Mouse (Mus musculus) gastrocnemius, adult 18-20 months (tissue): ENCODE measurements around the gene Clic1. TPM values are rescaled to one million over a fixed set of nuclear protein-coding genes. Genes with fewer than 3 reads are reported as not detected.

Experiments used
- DNase-seq: peaks from one replicate; pipeline ENCODE4 v3.0.0; 2021; ENCODE audit warnings: low spot score
- total RNA-seq, 2 experiments: library from RNA; stranded (reverse); gene quantifications; 2 replicates each; pipeline ENCODE4 v1.2.3; 2021

Gene Clic1
- total RNA-seq, 2 experiments from 2014 or later, result 7.5 to 11.6 TPM

GRCm38 (mm10) chr17:35063466-35063865, 13.7 kb downstream of the Clic1 start:
- DNase-seq, result no peak

- no peak for DNase-seq
These were observed 14.7 kb downstream of the Clic1 start for GRCm38 (mm10) chr17:35064378-35064877.

GRCm38 (mm10) chr17:35064951-35065947, 15.5 kb downstream of the Clic1 start, which contains the start of gene Ly6g6c:
Gene Ly6g6c, plus strand, starts transcription at chr17:35065388.
- DNase-seq, result no peak

- DNase-seq, result no peak
These were observed 16.3 kb downstream of the Clic1 start, which contains the start of gene Mpig6b for GRCm38 (mm10) chr17:35066084-35066483. Gene Mpig6b, minus strand, starts transcription at chr17:35066184.

GRCm38 (mm10) chr17:35068213-35068914, 18.6 kb downstream of the Clic1 start:
- DNase-seq, result no peak

GRCm38 (mm10) chr17:35070556-35071229, 20.9 kb downstream of the Clic1 start:
- peak; percentile 54 for DNase-seq

GRCm38 (mm10) chr17:35071454-35071853, 21.7 kb downstream of the Clic1 start:
- DNase-seq, result no peak

- no peak for DNase-seq
These were observed 24.3 kb downstream of the Clic1 start for GRCm38 (mm10) chr17:35074097-35074496.

- DNase-seq, result no peak
These were observed 26.9 kb downstream of the Clic1 start, which contains the start of gene Ly6g6e for GRCm38 (mm10) chr17:35076507-35077176. Gene Ly6g6e, plus strand, starts transcription at chr17:35076902.

GRCm38 (mm10) chr17:35077285-35077684, 27.5 kb downstream of the Clic1 start:
- no peak for DNase-seq

GRCm38 (mm10) chr17:35077786-35078233, 28.0 kb downstream of the Clic1 start, which contains the start of gene Ly6g6d:
Gene Ly6g6d, minus strand, starts transcription at chr17:35078065.
- DNase-seq, result peak; percentile 46

- no peak for DNase-seq
These were observed 30.0 kb downstream of the Clic1 start for GRCm38 (mm10) chr17:35079778-35080177.

- DNase-seq, result no peak
These were observed 30.5 kb downstream of the Clic1 start for GRCm38 (mm10) chr17:35080248-35080647.

- no peak for DNase-seq
These were observed 30.9 kb downstream of the Clic1 start for GRCm38 (mm10) chr17:35080710-35081109.

GRCm38 (mm10) chr17:35082841-35083576, 33.2 kb downstream of the Clic1 start:
- no peak for DNase-seq

GRCm38 (mm10) chr17:35083929-35084497, 34.2 kb downstream of the Clic1 start:
- DNase-seq, result no peak

- DNase-seq, result no peak
These were observed 35.6 kb downstream of the Clic1 start, which contains the start of gene Ly6g6f for GRCm38 (mm10) chr17:35085208-35085865. Gene Ly6g6f, minus strand, starts transcription at chr17:35085610.

GRCm38 (mm10) chr17:35088151-35088550, 38.4 kb downstream of the Clic1 start:
- DNase-seq, result no peak
